ENCODE assay signal across 22 mouse cellular contexts in genomic region chr12:112298521-112298920, GRCm38 (mm10).
DNase-seq lines count a peak whose midpoint lies in the region; ATAC-seq and TF ChIP-seq lines count a peak whose summit lies in the region.
"Had no signal": no experiment of that assay in that cellular context is flagged by ENCODE, and none has a peak within 500 bp of the region (broad histone marks: within the 10 kb centered on the region; RNA-seq: fewer than 3 reads in every experiment).

No protein-coding gene starts in this region.

- no peak for DNase-seq in embryonic facial prominence, embryonic 10.5 days (ENCODE audit: low spot score)
- no peak for DNase-seq in hindbrain, embryonic 10.5 days (ENCODE audit: low spot score)
- DNase-seq in hindbrain, embryonic 11.5 days (ENCODE audit: low spot score), result no peak
- no peak for DNase-seq in midbrain, embryonic 11.5 days (ENCODE audit: low spot score, missing footprints)
- no peak for DNase-seq in midbrain, postnatal 0 days (ENCODE audit: low spot score)
- DNase-seq in cerebellum, adult 2 months, result no peak
- DNase-seq: adrenal gland, postnatal 10 days; B cell, adult 2 months; cerebellum, adult 11-12 months; cerebellum, adult 9-11 months; cerebellum, postnatal 36 days; gastrocnemius, postnatal 10 days; heart, adult 18-20 months; heart, postnatal 10 days; heart, postnatal 4 days had no signal

- no peak for TF ChIP-seq POLR2A in cerebellum, adult 2 months (IDR thresholded peaks at IDR 0.05; ENCODE audit: borderline replicate concordance, insufficient read depth, low read length)

- WGBS in embryonic facial prominence, embryonic 13.5 days, result 72% methylated on average over 8 of the region's 8 CpGs
- WGBS in embryonic facial prominence, embryonic 10.5 days, result 89% methylated on average over 8 of the region's 8 CpGs
- 92% methylated on average over 8 of the region's 8 CpGs for WGBS in hindbrain, embryonic 10.5 days
- WGBS in hindbrain, embryonic 11.5 days, result 85% methylated on average over 8 of the region's 8 CpGs
- WGBS in midbrain, embryonic 11.5 days, result 89% methylated on average over 8 of the region's 8 CpGs
- 80% methylated on average over 8 of the region's 8 CpGs for WGBS in midbrain, postnatal 0 days
- 84% methylated on average over 8 of the region's 8 CpGs for WGBS in cerebellum, adult 2 months

- H3K9me3 ChIP-seq in embryonic facial prominence, embryonic 13.5 days, result no peaks in the 10 kb centered on the region
- H3K9me3 ChIP-seq in embryonic facial prominence, embryonic 10.5 days, result no peaks in the 10 kb centered on the region
- H3K9me3 ChIP-seq in hindbrain, embryonic 10.5 days, result no peaks in the 10 kb centered on the region
- no peaks in the 10 kb centered on the region for H3K9me3 ChIP-seq in hindbrain, embryonic 11.5 days (ENCODE audit: control insufficient read depth, low read length)
- H3K9me3 ChIP-seq in midbrain, embryonic 11.5 days (ENCODE audit: control insufficient read depth, low read length), result no peaks in the 10 kb centered on the region
- no peaks in the 10 kb centered on the region for H3K9me3 ChIP-seq in midbrain, postnatal 0 days (ENCODE audit: low read length)
- H3K9me3 ChIP-seq: embryonic facial prominence, embryonic 15.5 days; G1E; heart, embryonic 10.5 days; intestine, embryonic 15.5 days had no signal

- peak overlapping the region; percentile 34; the same call in 1 of the 2 replicates for H3K27ac ChIP-seq in embryonic facial prominence, embryonic 13.5 days
- no peak overlapping the region for H3K27ac ChIP-seq in embryonic facial prominence, embryonic 10.5 days (replicated peaks)
- peak overlapping the region; percentile 53 for H3K27ac ChIP-seq in hindbrain, embryonic 10.5 days
- H3K27ac ChIP-seq in hindbrain, embryonic 11.5 days (ENCODE audit: low read depth, low read length), result no peak overlapping the region
- H3K27ac ChIP-seq in midbrain, embryonic 11.5 days (ENCODE audit: low read depth, low read length), result peak overlapping the region; percentile 35; the same call in 1 of the 2 replicates
- H3K27ac ChIP-seq in midbrain, postnatal 0 days (ENCODE audit: low read depth, low read length), result no peak overlapping the region
- H3K27ac ChIP-seq in cerebellum, adult 2 months (ENCODE audit: insufficient read depth, low read length), result no peak overlapping the region
- H3K27ac ChIP-seq: embryonic facial prominence, embryonic 15.5 days; heart, embryonic 10.5 days; intestine, embryonic 15.5 days had no signal

- no peaks in the 10 kb centered on the region for H3K36me3 ChIP-seq in embryonic facial prominence, embryonic 13.5 days
- H3K36me3 ChIP-seq in embryonic facial prominence, embryonic 10.5 days (replicated peaks), result no peaks in the 10 kb centered on the region
- H3K36me3 ChIP-seq in hindbrain, embryonic 10.5 days, result no peaks in the 10 kb centered on the region
- no peaks in the 10 kb centered on the region for H3K36me3 ChIP-seq in hindbrain, embryonic 11.5 days (ENCODE audit: control insufficient read depth, insufficient read depth, low read length)
- H3K36me3 ChIP-seq in midbrain, embryonic 11.5 days (ENCODE audit: control insufficient read depth, insufficient read depth, low read length), result no peaks in the 10 kb centered on the region
- no peaks in the 10 kb centered on the region for H3K36me3 ChIP-seq in midbrain, postnatal 0 days (ENCODE audit: insufficient read depth, low read length)
- H3K36me3 ChIP-seq: embryonic facial prominence, embryonic 15.5 days; G1E; heart, embryonic 10.5 days; intestine, embryonic 15.5 days had no signal

- H3K27me3 ChIP-seq in embryonic facial prominence, embryonic 13.5 days, result peaks cover 36% of the 10 kb centered on the region
- peaks cover 72% of the 10 kb centered on the region for H3K27me3 ChIP-seq in embryonic facial prominence, embryonic 10.5 days (replicated peaks; ENCODE audit: low read depth, poor library complexity, severe bottlenecking)
- H3K27me3 ChIP-seq in hindbrain, embryonic 10.5 days (ENCODE audit: insufficient read depth, poor library complexity, severe bottlenecking), result peaks cover 82% of the 10 kb centered on the region
- H3K27me3 ChIP-seq in hindbrain, embryonic 11.5 days (ENCODE audit: control insufficient read depth, insufficient read depth, low read length), result peaks cover 22% of the 10 kb centered on the region
- H3K27me3 ChIP-seq in midbrain, embryonic 11.5 days (ENCODE audit: control insufficient read depth, insufficient read depth, low read length), result peaks cover 7% of the 10 kb centered on the region; the same call in 1 of the 2 replicates
- H3K27me3 ChIP-seq in midbrain, postnatal 0 days (ENCODE audit: insufficient read depth, low read length), result peaks cover 12% of the 10 kb centered on the region
- H3K27me3 ChIP-seq in cerebellum, adult 2 months (ENCODE audit: control insufficient read depth, insufficient read depth, low read length), result peaks cover 2% of the 10 kb centered on the region; the same call in 1 of the 2 replicates

- TF ChIP-seq CTCF in midbrain, postnatal 0 days (IDR thresholded peaks at IDR 0.05), result no peak
- no peak for TF ChIP-seq CTCF in cerebellum, adult 2 months (IDR thresholded peaks at IDR 0.05; ENCODE audit: borderline replicate concordance, insufficient read depth, low read depth, low read length)

- peaks cover 48% of the 10 kb centered on the region for H3K4me1 ChIP-seq in embryonic facial prominence, embryonic 13.5 days
- H3K4me1 ChIP-seq in embryonic facial prominence, embryonic 10.5 days, result peaks cover 68% of the 10 kb centered on the region
- peaks cover 59% of the 10 kb centered on the region for H3K4me1 ChIP-seq in hindbrain, embryonic 10.5 days (replicated peaks)
- peaks cover 20% of the 10 kb centered on the region for H3K4me1 ChIP-seq in hindbrain, embryonic 11.5 days (replicated peaks; ENCODE audit: control insufficient read depth, insufficient read depth, low read length)
- H3K4me1 ChIP-seq in midbrain, embryonic 11.5 days (ENCODE audit: control insufficient read depth, insufficient read depth, low read length), result peaks cover 34% of the 10 kb centered on the region
- peaks cover 21% of the 10 kb centered on the region for H3K4me1 ChIP-seq in midbrain, postnatal 0 days (ENCODE audit: insufficient read depth, low read length)
- peaks cover 13% of the 10 kb centered on the region for H3K4me1 ChIP-seq in cerebellum, adult 2 months (ENCODE audit: control insufficient read depth, insufficient read depth, low read length)
- H3K4me1 ChIP-seq: intestine, embryonic 15.5 days had no signal

- no peak for ATAC-seq in embryonic facial prominence, embryonic 13.5 days (ENCODE audit: insufficient number of reproducible peaks, insufficient read depth, low FRiP score, low TSS enrichment, low read depth)
- ATAC-seq in hindbrain, embryonic 11.5 days (ENCODE audit: low FRiP score), result no peak
- ATAC-seq in midbrain, embryonic 11.5 days (ENCODE audit: low FRiP score), result no peak
- ATAC-seq in midbrain, postnatal 0 days (ENCODE audit: low FRiP score), result no peak
- ATAC-seq: CD4-positive, CD25-positive, alpha-beta regulatory T cell, adult 4 months; intestine, embryonic 15.5 days had no signal

- no peak overlapping the region for H3K9ac ChIP-seq in embryonic facial prominence, embryonic 13.5 days
- H3K9ac ChIP-seq in hindbrain, embryonic 11.5 days (ENCODE audit: low read depth, low read length), result no peak overlapping the region
- H3K9ac ChIP-seq in midbrain, embryonic 11.5 days (ENCODE audit: low read length), result no peak overlapping the region
- no peak overlapping the region for H3K9ac ChIP-seq in midbrain, postnatal 0 days (replicated peaks; ENCODE audit: low read length, poor library complexity, severe bottlenecking)
- H3K9ac ChIP-seq: embryonic facial prominence, embryonic 15.5 days; intestine, embryonic 15.5 days had no signal

- no peak overlapping the region for H3K4me2 ChIP-seq in embryonic facial prominence, embryonic 13.5 days
- no peak overlapping the region for H3K4me2 ChIP-seq in hindbrain, embryonic 11.5 days (replicated peaks; ENCODE audit: low read depth, low read length)
- H3K4me2 ChIP-seq in midbrain, embryonic 11.5 days, result no peak overlapping the region
- H3K4me2 ChIP-seq in midbrain, postnatal 0 days (ENCODE audit: low read depth, low read length, poor library complexity, severe bottlenecking), result no peak overlapping the region
- H3K4me2 ChIP-seq: embryonic facial prominence, embryonic 15.5 days; intestine, embryonic 15.5 days had no signal

- no peak overlapping the region for H3K4me3 ChIP-seq in embryonic facial prominence, embryonic 13.5 days
- no peak overlapping the region for H3K4me3 ChIP-seq in embryonic facial prominence, embryonic 10.5 days
- H3K4me3 ChIP-seq in hindbrain, embryonic 10.5 days, result no peak overlapping the region
- H3K4me3 ChIP-seq in hindbrain, embryonic 11.5 days (ENCODE audit: low read depth, low read length), result no peak overlapping the region
- no peak overlapping the region for H3K4me3 ChIP-seq in midbrain, embryonic 11.5 days (ENCODE audit: low read depth, low read length)
- H3K4me3 ChIP-seq in midbrain, postnatal 0 days (ENCODE audit: low read depth, low read length), result no peak overlapping the region
- no peak overlapping the region for H3K4me3 ChIP-seq in cerebellum, adult 2 months (replicated peaks; ENCODE audit: insufficient read depth, low read depth, low read length)
- H3K4me3 ChIP-seq: embryonic facial prominence, embryonic 15.5 days; erythroblast, embryonic 14.5 days; heart, embryonic 10.5 days; intestine, embryonic 15.5 days had no signal

Comparison
In these comparisons a context has a peak if more than half of its experiments do, and no peak if none do; other contexts are left out.
1. H3K27ac ChIP-seq: peak in embryonic facial prominence, embryonic 13.5 days (single experiment), hindbrain, embryonic 10.5 days (single experiment) and midbrain, embryonic 11.5 days (single experiment); none in embryonic facial prominence, embryonic 10.5 days (single experiment), hindbrain, embryonic 11.5 days (single experiment), midbrain, postnatal 0 days (single experiment) and cerebellum, adult 2 months (single experiment).